Mouse (Mus musculus) limb, embryonic 11.5 days (tissue): ENCODE results near the gene Gm4707. TPM values are rescaled to one million over a fixed set of nuclear protein-coding genes. Genes with fewer than 3 reads are reported as not detected.
"Not testable (repeated sequence)": the region's sequence is repeated elsewhere in the genome, so short reads cannot be mapped to it uniquely, and the experiment has no call there.

Experiments used
- ATAC-seq: fragments of 200-750 bp; cut with Nextera tagmentation; 2 replicates; pipeline ENCODE4 v1.8.0; 2017; ENCODE audit warnings: low read depth; ENCODE audit not compliant: insufficient number of reproducible peaks, low FRiP score, low TSS enrichment
- DNase-seq: peaks from one replicate; pipeline ENCODE4 v3.0.0-alpha.2; 2015; ENCODE audit warnings: low spot score
- H3K27ac ChIP-seq: fragments of 300-500 bp; sonication (generic); replicated peaks from 2 replicates; pipeline ENCODE4 v1.5.1; 2014; ENCODE audit warnings: low read depth, mild to moderate bottlenecking, low read length
- H3K27me3 ChIP-seq: fragments of 300-500 bp; sonication (generic); 2 replicates; pipeline ENCODE4 v1.6.1; 2014; ENCODE audit warnings: mild to moderate bottlenecking, low read length, mixed read lengths; ENCODE audit not compliant: control insufficient read depth, insufficient read depth
- H3K36me3 ChIP-seq: fragments of 300-500 bp; sonication (generic); 2 replicates; pipeline ENCODE4 v1.6.1; 2014; ENCODE audit warnings: mild to moderate bottlenecking, low read length, moderate library complexity, mixed read lengths; ENCODE audit not compliant: control insufficient read depth, insufficient read depth
- H3K4me1 ChIP-seq: fragments of 300-500 bp; sonication (generic); 2 replicates; pipeline ENCODE4 v1.6.1; 2014; ENCODE audit warnings: low read length, mixed read lengths; ENCODE audit not compliant: control insufficient read depth, insufficient read depth
- H3K4me2 ChIP-seq: fragments of 300-500 bp; sonication (generic); 2 replicates; pipeline ENCODE4 v1.6.1; 2014; ENCODE audit warnings: low read depth, mild to moderate bottlenecking, moderate library complexity; ENCODE audit not compliant: severe bottlenecking
- H3K4me3 ChIP-seq: fragments of 300-500 bp; sonication (generic); 2 replicates; pipeline ENCODE4 v1.5.1; 2014; ENCODE audit warnings: low read depth, low read length
- H3K9ac ChIP-seq: fragments of 300-500 bp; sonication (generic); 2 replicates; pipeline ENCODE4 v1.6.1; 2014; ENCODE audit warnings: mild to moderate bottlenecking, low read length
- H3K9me3 ChIP-seq: fragments of 300-500 bp; sonication (generic); 2 replicates; pipeline ENCODE4 v1.6.1; 2016; ENCODE audit warnings: low read length; ENCODE audit not compliant: control insufficient read depth
- WGBS: fragments of 180-500 bp; shearing (Covaris S2); extraction: QIAGEN DNeasy Blood & Tissue Kit; methylation state at CpG from one replicate; pipeline ENCODE4 v1.1.7; 2014; 5-methylcytosine and 5-hydroxymethylcytosine counted together
- polyA plus RNA-seq: library from polyadenylated mRNA; unstranded; fragments of >200 nt; fragmentation: Nextera tagmentation; extraction: Ambion mirVana; gene quantifications from 2 replicates; pipeline ENCODE4 v1.2.1, GENCODE M21; 2014

Gm4707 gene
- polyA plus RNA-seq, 1 experiment from 2014 or later, result 3.3 TPM

GRCm38 (mm10) chr17:71471261-71471660 is 11.5 kb upstream of the Gm4707 start:
- H3K9ac ChIP-seq, result no peak overlapping the region
- no peak overlapping the region for H3K27ac ChIP-seq
- H3K4me1 ChIP-seq, result peaks cover 3% of the 10 kb centered on the region; the same call in 1 of the 2 replicates
- H3K36me3 ChIP-seq, result no peaks in the 10 kb centered on the region
- no peak for DNase-seq
- H3K4me3 ChIP-seq, result no peak overlapping the region
- WGBS, result 90% methylated on average over 2 of the region's 2 CpGs
- no peak for ATAC-seq
- H3K9me3 ChIP-seq, result no peaks in the 10 kb centered on the region
- H3K4me2 ChIP-seq, result no peak overlapping the region
- H3K27me3 ChIP-seq, result no peaks in the 10 kb centered on the region

- Histone ChIP-seq H3K36me3 (peaks cover 2% of the 10 kb centered on the region; the same call in 1 of the 2 replicates), H3K27ac (no peak overlapping the region), H3K4me3 (no peak overlapping the region), H3K4me2 (no peak overlapping the region), H3K4me1 (no peaks in the 10 kb centered on the region), H3K27me3 (no peaks in the 10 kb centered on the region), H3K9ac (no peak overlapping the region), H3K9me3 (no peaks in the 10 kb centered on the region)
- 96% methylated on average over 3 of the region's 3 CpGs for WGBS
- DNase-seq, result no peak
- ATAC-seq, result no peak
Observed at GRCm38 (mm10) chr17:71460312-71460711, 594 bp upstream of the Gm4707 start.

- WGBS, result 94% methylated on average over 6 of the region's 6 CpGs
Observed at GRCm38 (mm10) chr17:71457361-71457760, 2.4 kb downstream of the Gm4707 start.

GRCm38 (mm10) chr17:71445191-71445590 is 14.5 kb downstream of the Gm4707 start:
- no peak for DNase-seq
- ATAC-seq, result no peak
- H3K4me1 ChIP-seq, result no peaks in the 10 kb centered on the region
- no peak overlapping the region for H3K9ac ChIP-seq
- H3K27me3 ChIP-seq, result no peaks in the 10 kb centered on the region
- H3K36me3 ChIP-seq, result 0 out of 2 replicates have a peak, but pooled peaks cover 5% of the 10 kb centered on the region
- WGBS, result 94% methylated on average over 6 of the region's 6 CpGs
- H3K9me3 ChIP-seq, result no peaks in the 10 kb centered on the region
- no peak overlapping the region for H3K4me2 ChIP-seq
- no peak overlapping the region for H3K27ac ChIP-seq
- H3K4me3 ChIP-seq, result no peak overlapping the region

More at GRCm38 (mm10) chr17:71457361-71457760, 2.4 kb downstream of the Gm4707 start:
- not testable (repeated sequence) for H3K4me1 ChIP-seq, DNase-seq, H3K4me3 ChIP-seq, ATAC-seq, H3K27ac ChIP-seq, H3K9me3 ChIP-seq, H3K27me3 ChIP-seq, H3K4me2 ChIP-seq, H3K9ac ChIP-seq, H3K36me3 ChIP-seq

- H3K9ac ChIP-seq, result no peak overlapping the region
- H3K27ac ChIP-seq, result no peak overlapping the region
- H3K36me3 ChIP-seq, result 0 out of 2 replicates have a peak, but pooled peaks cover 5% of the 10 kb centered on the region
- no peak overlapping the region for H3K4me3 ChIP-seq
- H3K4me1 ChIP-seq, result no peaks in the 10 kb centered on the region
- 86% methylated on average over 2 of the region's 2 CpGs for WGBS
- no peak for DNase-seq
- no peaks in the 10 kb centered on the region for H3K9me3 ChIP-seq
- ATAC-seq, result no peak
- no peak overlapping the region for H3K4me2 ChIP-seq
- no peaks in the 10 kb centered on the region for H3K27me3 ChIP-seq
Observed at GRCm38 (mm10) chr17:71444718-71445117, 15.0 kb downstream of the Gm4707 start.

GRCm38 (mm10) chr17:71444126-71444525 is 15.6 kb downstream of the Gm4707 start:
- H3K4me3 ChIP-seq, result no peak overlapping the region
- H3K9ac ChIP-seq, result no peak overlapping the region
- ATAC-seq (no peak), DNase-seq (no peak)
- WGBS, result 92% methylated on average over 3 of the region's 3 CpGs
- no peak overlapping the region for H3K27ac ChIP-seq
- H3K4me1 ChIP-seq, result no peaks in the 10 kb centered on the region
- H3K27me3 ChIP-seq, result no peaks in the 10 kb centered on the region
- 0 out of 2 replicates have a peak, but pooled peaks cover 5% of the 10 kb centered on the region for H3K36me3 ChIP-seq
- no peak overlapping the region for H3K4me2 ChIP-seq
- no peaks in the 10 kb centered on the region for H3K9me3 ChIP-seq

- WGBS, result 93% methylated on average over 6 of the region's 6 CpGs
- DNase-seq (no peak), ATAC-seq (no peak)
- Histone ChIP-seq H3K36me3 (0 out of 2 replicates have a peak, but pooled peaks cover 5% of the 10 kb centered on the region), H3K4me3 (no peak overlapping the region), H3K4me2 (no peak overlapping the region), H3K27me3 (no peaks in the 10 kb centered on the region), H3K27ac (no peak overlapping the region), H3K9me3 (no peaks in the 10 kb centered on the region), H3K4me1 (no peaks in the 10 kb centered on the region), H3K9ac (no peak overlapping the region)
Observed at GRCm38 (mm10) chr17:71443273-71443672, 16.4 kb downstream of the Gm4707 start.

- H3K4me3 ChIP-seq, H3K27ac ChIP-seq, DNase-seq, H3K4me2 ChIP-seq, H3K9me3 ChIP-seq, H3K4me1 ChIP-seq, H3K27me3 ChIP-seq, ATAC-seq, H3K9ac ChIP-seq: not testable (repeated sequence)
- WGBS, result 97% methylated on average over 2 of the region's 2 CpGs
- peaks cover 23% of the 10 kb centered on the region for H3K36me3 ChIP-seq
Observed at GRCm38 (mm10) chr17:71422502-71422901, 37.2 kb downstream of the Gm4707 start.

- not testable (repeated sequence) for H3K27me3 ChIP-seq, ATAC-seq, DNase-seq
Observed at GRCm38 (mm10) chr17:71419448-71419847, 40.3 kb downstream of the Gm4707 start.

More at GRCm38 (mm10) chr17:71419448-71419847, 40.3 kb downstream of the Gm4707 start:
- H3K4me3 ChIP-seq, H3K27ac ChIP-seq, H3K9me3 ChIP-seq, H3K4me1 ChIP-seq, H3K4me2 ChIP-seq, H3K9ac ChIP-seq: not testable (repeated sequence)
- H3K36me3 ChIP-seq, result peaks cover 23% of the 10 kb centered on the region; the same call in 1 of the 2 replicates
- WGBS, result 86% methylated on average over 5 of the region's 5 CpGs
